Mouse (Mus musculus) spleen, adult 12 weeks (tissue): ENCODE data around the gene Dppa3.
A peak's percentile ranks its signal among the peaks of the same experiment; 100 is the strongest.

Experiments used
- DNase-seq: peaks from one replicate; pipeline ENCODE4 v3.0.0; 2022; ENCODE audit warnings: low spot score

The Dppa3 gene

DNA sequence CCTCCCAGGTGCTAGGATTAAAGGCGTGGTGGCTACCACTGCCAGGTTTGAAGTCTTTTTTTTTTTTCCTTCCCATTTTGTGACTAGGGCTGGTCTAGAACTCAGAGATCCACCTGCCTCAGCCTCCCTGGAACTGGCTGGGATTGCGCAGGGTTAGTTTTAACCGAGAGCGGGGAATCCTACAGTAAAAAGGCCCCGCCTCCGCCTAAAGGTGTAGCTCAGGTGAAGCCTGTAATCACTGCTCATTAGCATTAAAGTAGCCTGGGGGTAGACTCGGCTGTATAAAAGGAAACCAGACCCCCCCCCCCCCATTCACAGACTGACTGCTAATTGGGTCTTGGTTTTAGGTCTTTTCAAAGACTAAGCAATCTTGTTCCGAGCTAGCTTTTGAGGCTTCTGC is at the start of gene Dppa3:
Gene Dppa3, plus strand, starts transcription at position 301 of the 400 bp plus-strand sequence.
- no peak for DNase-seq

- no peak for DNase-seq
These were observed 49.2 kb upstream of the Dppa3 start for GRCm38 (mm10) chr6:122577030-122577429.

- DNase-seq: no peak
These were observed 47.1 kb upstream of the Dppa3 start for GRCm38 (mm10) chr6:122579086-122579485.

DNA sequence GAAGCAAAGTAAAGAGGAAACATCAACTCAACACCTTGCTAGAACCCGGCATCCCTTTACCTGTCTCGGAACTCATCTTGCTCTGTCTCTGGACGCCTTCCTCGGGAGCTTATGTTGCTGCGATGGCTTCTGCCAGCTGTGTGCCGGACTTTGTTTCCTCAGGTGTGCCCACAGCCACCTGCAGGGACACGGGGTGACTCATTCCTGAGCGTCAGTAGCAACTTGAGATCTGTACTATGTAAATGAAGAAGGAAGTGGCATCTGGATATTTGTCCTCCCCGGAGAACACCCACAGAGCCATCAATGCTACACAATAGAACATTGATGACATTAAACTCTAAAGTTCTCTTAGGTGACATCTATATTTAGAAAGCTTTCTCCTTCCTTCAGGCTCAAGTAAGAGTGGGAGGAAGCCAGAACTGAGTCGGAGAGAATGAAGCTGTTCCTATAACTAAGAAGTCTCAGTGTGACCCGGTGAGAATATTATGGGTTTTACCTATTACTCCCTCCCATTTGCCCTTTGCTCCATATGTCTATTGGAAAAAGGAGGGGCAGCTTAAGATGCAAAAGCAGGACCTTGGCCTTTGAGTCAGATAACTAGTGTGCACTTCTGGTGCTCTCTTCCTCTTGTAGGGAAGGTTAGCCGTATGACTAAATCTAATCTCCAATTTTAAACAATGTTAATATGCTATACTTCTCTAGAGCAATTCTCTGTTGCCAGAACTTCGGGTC is 35.0 kb upstream of the Dppa3 start:
- no peak for DNase-seq

- DNase-seq: no peak
These were observed 33.3 kb upstream of the Dppa3 start for GRCm38 (mm10) chr6:122592905-122593304.

- no peak for DNase-seq
These were observed 30.6 kb upstream of the Dppa3 start for GRCm38 (mm10) chr6:122595637-122596036.

GRCm38 (mm10) chr6:122596608-122597007 is 29.6 kb upstream of the Dppa3 start:
- no peak for DNase-seq

GRCm38 (mm10) chr6:122598014-122598413 is 28.2 kb upstream of the Dppa3 start:
- no peak for DNase-seq

DNA sequence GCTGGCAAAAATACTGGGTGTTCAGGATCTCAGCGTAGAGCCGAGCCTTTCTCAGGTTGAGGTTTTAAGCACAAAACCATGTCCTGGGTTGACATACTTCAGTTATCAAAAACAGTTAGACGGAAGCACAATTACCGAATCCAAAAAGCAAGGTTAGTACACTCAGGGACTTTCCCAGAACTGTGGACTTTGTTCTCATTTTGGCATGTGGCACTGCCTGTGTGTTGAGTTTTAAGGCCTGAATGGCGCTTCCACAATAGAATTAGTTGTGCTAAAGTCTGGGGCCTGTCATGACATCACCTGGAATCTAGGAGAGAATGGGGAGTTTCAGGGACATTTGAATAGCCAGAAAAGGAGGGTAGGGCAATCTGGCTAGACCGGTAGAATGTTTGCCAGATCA is 27.8 kb upstream of the Dppa3 start:
- no peak for DNase-seq

GRCm38 (mm10) chr6:122599054-122599737 is 27.0 kb upstream of the Dppa3 start:
- DNase-seq: no peak

DNA sequence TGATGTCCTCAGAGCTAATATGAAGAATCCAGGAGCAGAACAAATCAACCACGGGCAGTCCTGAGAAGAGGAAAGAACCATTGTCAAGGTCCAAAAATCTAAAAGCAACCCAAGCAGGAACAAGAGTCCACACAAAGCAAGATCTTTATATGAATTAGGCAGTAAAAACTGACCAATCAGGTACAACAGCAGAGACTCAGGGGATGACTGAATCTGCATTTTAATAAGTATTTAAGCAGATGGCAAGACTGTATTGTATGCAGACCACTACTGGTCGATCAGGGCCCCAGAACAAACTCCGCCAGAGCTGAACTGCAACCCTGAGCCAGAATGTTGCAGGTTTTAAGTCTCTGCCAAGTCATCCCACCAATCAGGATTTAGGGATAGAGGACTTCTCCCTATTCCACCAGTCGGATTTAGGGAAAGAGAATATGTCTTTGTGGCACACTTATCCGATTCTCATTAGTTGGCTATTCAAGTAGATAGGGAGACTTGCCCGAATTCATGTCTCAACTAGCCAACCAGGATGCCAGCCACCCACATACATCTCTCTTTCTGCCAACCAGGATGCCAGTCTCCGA is 26.1 kb upstream of the Dppa3 start:
- no peak for DNase-seq

DNA sequence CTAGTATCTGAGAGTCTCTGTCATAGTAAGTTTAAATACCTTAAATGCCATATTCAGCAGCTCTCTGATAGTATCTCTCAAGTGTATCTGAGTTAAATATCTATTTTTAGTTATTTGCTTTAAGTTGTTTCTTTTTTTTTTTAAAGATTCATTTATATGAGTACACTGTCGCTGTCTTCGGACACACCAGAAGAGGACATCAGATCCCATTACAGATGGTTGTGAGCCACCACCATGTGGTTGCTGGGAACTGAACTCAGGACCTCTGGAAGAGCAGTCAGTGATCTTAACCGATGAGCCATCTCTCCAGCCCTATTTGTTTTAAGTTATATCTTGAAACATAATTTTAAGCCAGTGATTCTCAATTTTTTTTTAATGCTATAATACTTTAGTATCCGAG is 25.2 kb upstream of the Dppa3 start:
- no peak for DNase-seq

DNA sequence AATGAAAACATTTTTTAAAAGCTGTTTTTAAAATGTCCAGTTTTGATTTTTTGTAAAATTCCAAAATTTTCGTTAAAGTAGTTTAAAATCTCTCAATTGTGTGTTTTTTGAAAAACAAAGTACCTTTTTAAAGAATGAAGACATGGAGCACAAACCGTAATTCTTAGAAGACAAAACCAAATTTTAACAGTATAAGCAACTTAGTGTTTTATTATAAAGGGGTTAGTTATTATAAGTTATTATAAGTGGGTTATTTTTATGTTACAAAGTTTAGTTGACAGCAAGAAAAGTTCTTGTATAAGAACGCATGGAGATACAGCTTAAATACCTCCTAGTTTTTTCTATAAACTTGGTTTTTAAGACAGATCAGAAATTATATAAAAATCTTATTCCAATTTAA is 24.6 kb upstream of the Dppa3 start:
- DNase-seq: no peak

DNA sequence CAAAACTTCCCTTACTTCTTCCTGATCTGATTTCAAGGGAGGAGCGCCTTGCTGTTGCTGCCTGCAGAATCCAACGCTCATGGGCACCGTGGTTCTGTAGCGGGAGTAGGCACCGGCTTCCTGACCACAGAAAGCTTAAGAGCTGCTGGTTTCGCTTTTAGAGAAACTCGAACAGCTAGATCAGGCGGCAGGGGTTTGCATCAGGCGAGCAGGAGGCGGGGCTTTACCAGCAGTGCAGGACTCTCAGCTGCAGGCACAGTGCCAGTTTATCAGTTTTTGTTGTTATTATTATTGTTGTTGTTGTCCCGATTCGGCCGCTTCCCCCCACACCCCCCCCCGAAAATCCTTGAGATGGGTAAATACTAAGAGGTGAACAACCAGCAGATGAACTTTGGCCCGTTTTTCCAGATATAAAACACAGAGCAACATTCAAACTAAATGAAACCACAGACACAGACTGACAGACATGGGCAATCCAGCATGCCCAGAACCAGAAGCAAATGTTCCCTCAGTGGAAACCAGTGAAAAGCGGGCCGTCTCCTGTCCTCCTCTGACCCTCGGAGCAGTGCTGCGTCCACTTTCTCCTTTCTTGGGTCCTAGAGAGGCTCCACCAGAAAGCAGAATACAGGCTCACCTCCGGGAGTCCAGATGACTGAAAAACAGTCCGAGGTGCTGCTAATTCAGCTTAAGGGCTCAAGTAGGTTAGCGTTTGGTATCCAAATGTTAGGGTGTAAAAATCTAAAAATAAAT is 23.8 kb upstream of the Dppa3 start, which contains the start of gene Apobec1:
Gene Apobec1, minus strand, starts transcription at position 203 of the 750 bp plus-strand sequence.
- DNase-seq: peak; percentile 73

GRCm38 (mm10) chr6:122602992-122603322 is 23.3 kb upstream of the Dppa3 start:
- no peak for DNase-seq

- DNase-seq: no peak
These were observed 21.9 kb upstream of the Dppa3 start for GRCm38 (mm10) chr6:122604260-122604659.

- DNase-seq: no peak
These were observed 20.7 kb upstream of the Dppa3 start for GRCm38 (mm10) chr6:122605483-122605882.

GRCm38 (mm10) chr6:122606661-122607060 is 19.5 kb upstream of the Dppa3 start:
- DNase-seq: no peak

DNA sequence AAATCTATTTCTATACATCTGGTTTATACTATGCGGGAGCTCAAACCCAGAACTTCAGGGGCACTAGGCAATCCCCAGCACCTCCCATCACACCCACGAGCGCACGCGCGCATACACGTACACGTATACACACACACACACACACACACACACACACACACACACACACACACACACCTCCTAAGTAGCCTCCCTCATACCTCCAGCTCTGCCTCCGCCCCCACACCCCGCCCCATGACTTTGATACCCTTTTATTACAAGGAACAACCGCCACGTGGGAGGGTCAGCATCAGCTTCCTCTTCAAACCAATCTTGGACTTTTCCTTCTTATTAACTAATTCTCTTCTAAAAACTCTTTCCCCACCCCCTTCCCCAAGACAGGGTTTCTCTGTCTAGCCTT is 18.5 kb upstream of the Dppa3 start:
- no peak for DNase-seq

- DNase-seq: no peak
These were observed 17.5 kb upstream of the Dppa3 start for GRCm38 (mm10) chr6:122608434-122609376.

GRCm38 (mm10) chr6:122609377-122609728 is 16.9 kb upstream of the Dppa3 start:
- DNase-seq: no peak

DNA sequence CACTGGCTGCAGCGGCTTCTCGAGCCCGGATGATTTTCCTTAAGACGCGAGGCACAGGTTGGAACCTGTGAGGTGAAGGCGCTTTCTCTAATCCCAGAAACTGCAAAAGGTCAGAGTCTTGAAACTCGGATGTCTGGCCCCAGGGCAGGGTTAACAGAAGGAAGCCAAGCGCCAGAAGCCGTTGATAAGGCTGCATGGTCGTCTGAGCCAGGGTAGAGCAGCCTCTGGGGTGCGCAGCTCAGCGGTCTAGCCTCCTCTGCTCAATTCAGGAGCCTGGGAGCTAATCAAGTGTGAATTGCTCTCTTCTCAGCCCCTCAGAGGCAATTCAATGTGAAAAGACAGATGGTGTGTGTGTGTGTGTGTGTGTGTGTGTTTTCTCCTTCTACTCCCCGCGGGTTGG is 16.4 kb upstream of the Dppa3 start, which contains the start of gene Gdf3:
Gene Gdf3, minus strand, starts transcription at position 317 of the 400 bp plus-strand sequence.
- DNase-seq: no peak
